Mouse (Mus musculus): ENCODE measurements at regions not wholly inside any gene's neighbourhood (a gene's known extent, or its start where the extent isn't known, plus 50 kb on each side); places are given as distances from the start of the nearest gene placed in this dataset.

DNA sequence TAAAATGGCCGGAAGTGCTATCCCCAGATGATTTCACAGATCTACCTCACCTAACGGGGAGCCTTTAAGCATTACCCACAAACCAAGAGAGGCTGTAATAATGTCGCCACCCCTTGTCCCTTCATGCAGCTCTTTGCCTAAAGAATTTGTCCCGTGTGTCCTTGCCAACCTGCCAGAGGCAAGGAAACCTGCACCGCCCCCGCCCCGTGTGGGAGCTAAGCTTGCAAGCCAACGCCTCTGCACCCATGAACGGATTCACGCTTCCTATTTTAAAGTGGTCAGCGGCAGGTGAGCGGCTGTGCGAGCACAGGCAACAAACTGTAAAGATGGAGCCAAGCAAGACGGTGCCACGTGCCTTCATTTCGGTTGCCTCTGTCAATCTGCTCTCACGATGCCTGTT, 63.1 kb downstream of the Gm11011 start:
- TF ChIP-seq CTCF (IDR thresholded peaks at IDR 0.05; ENCODE audit: low read depth) (no peak), EP300 (IDR thresholded peaks at IDR 0.05; ENCODE audit: low read depth) (no peak)
